Mouse (Mus musculus) heart, postnatal 25 days (tissue): ENCODE results near the gene Mylip. TPM values are rescaled to one million over a fixed set of nuclear protein-coding genes. Genes with fewer than 3 reads are reported as not detected.
A peak's percentile ranks its signal among the peaks of the same experiment; 100 is the strongest.

Source experiments
- DNase-seq: peaks from one replicate; pipeline ENCODE4 v3.0.0; 2022; ENCODE audit warnings: low spot score
- intact Hi-C: fragments of 180-260 bp; cut with DNase I; formaldehyde crosslinking; loops from one replicate; pipeline ENCODE4 v1.15.1; 2025
- total RNA-seq, 2 experiments: library from RNA; stranded (reverse); gene quantifications; 2 replicates each; pipeline ENCODE4 v1.2.3; 2021

Gene Mylip
- total RNA-seq, 2 experiments from 2014 or later, result 14.6 to 18.3 TPM

GRCm38 (mm10) chr13:45418986-45419385 lies 29.4 kb downstream of the Mylip start:
- DNase-seq, result no peak
- intact Hi-C loops, result no loop called here

DNA sequence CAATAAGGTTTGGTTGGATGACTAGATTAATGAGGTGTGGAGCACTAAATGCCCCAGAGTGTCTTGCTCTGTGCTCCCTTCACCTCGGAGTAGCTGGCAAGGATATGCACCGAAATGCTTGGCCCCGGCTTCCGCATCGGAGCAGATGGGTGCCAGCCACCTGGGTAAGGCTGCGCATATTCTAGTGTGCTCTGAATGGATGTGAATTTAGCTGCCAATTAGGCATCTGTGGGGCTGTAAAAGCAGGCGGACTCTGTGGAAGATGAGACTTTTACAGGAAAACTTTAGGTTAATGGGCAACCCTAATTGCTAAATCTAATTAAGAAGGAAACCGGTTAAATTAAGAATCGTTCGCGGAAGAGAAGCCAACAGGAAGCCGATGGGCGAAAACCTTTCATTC lies 32.7 kb downstream of the Mylip start:
- no peak for DNase-seq
- intact Hi-C loops, result no loop called here

GRCm38 (mm10) chr13:45422709-45423108 lies 33.2 kb downstream of the Mylip start:
- no peak for DNase-seq
- intact Hi-C loops, result no loop called here

DNA sequence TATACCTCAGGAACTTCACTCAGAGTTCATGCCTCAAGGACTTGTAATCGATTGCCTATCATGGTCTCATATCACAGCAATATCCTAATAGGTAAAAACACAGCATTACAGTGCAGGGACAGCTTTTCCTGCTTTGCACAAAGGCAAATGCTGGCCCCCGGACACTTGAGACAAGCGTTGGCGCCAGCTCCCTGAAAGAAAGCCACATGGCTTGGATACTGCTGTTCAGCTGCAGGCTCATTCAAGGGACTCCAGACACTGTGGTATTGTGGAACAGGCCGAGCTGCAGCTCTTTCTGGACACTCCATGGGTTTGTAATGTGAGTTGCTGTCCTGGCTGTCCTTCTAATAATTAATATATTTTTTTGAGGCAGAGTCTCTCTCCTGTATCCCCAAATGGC lies 34.4 kb downstream of the Mylip start:
- no peak for DNase-seq
- intact Hi-C loops, result no loop called here

DNA sequence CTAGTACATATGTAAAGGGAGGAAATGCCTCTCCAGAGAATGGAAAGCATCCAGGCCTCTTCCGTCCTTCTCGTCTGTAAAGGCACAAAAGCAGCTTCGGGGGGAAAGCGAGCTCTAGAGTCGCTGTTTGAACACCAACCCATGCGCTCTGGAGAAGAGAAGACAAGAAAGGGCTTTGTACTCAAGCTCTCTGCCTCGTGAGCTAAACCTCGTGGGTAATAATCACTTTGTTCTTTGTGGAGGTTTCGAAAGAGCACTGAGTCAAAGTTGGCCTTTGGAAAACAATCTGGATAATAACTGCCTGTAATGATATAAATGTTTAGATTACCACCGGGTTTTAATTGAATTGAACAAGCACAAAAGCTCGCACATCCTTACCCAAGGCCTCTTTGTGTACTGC lies 39.7 kb downstream of the Mylip start:
- no peak for DNase-seq
- intact Hi-C loops, result no loop called here

DNA sequence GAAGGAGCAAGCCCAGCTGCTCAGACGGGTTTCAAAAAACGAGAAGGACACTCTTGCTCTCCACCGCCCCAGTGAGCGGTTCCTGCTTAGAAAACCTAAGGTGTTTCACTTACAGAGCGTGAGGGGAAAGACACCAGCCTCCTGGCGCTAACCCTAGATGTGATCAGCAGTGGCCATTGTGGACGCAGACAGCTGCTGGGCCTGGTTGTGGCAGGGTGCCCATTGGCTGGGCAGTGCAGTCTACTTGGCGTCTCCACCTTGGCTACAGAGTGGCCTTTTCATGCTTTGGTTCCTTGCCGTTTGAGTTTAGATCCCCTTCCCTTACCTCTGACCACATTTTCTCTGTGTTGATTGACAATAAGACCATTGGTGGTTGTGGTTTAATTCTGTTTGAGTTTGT lies 47.6 kb downstream of the Mylip start:
- intact Hi-C loops, result no loop called here

DNA sequence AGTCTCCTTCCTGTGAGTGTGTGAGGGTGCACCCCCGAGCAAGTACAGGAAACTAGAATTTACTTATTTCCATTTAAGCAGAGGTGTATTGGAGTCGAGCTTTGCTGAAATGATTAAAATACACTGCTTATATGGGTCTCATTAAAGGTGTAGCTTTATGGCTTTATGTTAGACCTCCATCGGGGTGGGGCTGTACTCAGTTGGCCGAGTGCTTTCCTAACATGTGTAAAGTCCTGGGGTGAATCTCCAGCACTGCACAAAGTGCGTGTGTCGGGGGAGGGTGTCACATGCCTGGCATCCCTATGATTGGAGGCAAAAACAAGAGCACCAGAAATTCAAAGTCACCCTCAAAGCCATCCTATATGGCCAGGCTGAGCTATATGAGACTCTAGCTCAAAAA lies 49.3 kb downstream of the Mylip start:
- intact Hi-C loops, result no loop called here
- DNase-seq, result no peak

More for the DNA sequence above, 47.6 kb downstream of the Mylip start:
- no peak for DNase-seq

DNA sequence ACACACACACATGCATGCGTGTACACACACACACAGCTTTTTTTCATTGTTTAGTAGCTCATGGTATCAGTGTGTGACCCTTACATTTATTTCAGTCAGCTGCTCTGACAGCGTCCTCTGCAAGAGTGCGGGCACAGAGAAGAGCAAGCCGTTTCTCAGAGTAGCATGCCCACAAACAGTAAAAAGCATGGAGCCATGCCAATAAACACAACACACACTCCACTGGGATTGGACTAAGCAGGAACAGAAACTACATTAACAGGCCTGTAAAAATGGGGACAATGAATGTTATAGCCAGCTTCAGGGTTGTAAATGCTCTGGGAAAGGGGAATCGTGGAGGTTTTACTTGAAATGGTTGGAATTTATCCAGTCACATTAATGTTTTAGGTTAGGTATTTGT lies 50.7 kb downstream of the Mylip start:
- intact Hi-C loops, result loop anchor here (5.0 to 10.0 kb wide), 4 partner anchors 37 to 275 kb away; no protein-coding TSS in a partner anchor
- no peak for DNase-seq

- intact Hi-C loops, result loop anchor here (2.0 to 10.0 kb wide), 5 partner anchors 35 to 412 kb away; no protein-coding TSS in a partner anchor
- no peak for DNase-seq
Measured at GRCm38 (mm10) chr13:45442451-45442850, 52.9 kb downstream of the Mylip start.

- DNase-seq, result peak; percentile 27
- intact Hi-C loops, result loop anchor here (2.0 to 10.0 kb wide), 5 partner anchors 34 to 412 kb away; no protein-coding TSS in a partner anchor
Measured at GRCm38 (mm10) chr13:45442918-45443535, 53.5 kb downstream of the Mylip start.

DNA sequence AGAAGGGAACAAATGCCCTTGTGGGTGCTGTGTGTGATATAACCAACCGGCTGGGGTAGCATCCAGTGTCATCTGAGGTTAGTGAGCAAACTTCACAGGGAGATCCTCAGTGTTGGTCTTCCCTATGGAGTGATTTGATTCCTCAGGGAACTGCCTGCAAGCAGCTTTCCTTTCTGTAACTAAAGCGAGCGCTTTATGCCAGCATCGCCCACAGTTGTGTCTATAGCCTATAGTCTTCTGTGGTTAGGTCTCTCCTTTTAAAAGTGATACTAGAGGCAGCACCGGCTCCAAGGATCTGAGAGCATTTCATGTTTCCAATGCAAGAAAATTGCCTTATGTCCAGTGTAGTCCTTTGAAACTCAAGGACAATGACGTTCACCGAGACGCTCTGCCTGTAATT lies 54.7 kb downstream of the Mylip start:
- intact Hi-C loops, result loop anchor here (5.0 to 10.0 kb wide), 4 partner anchors 33 to 279 kb away; no protein-coding TSS in a partner anchor
- no peak for DNase-seq

GRCm38 (mm10) chr13:45444652-45445051 lies 55.1 kb downstream of the Mylip start:
- intact Hi-C loops, result loop anchor here (5.0 to 10.0 kb wide), 4 partner anchors 33 to 280 kb away; no protein-coding TSS in a partner anchor
- DNase-seq, result no peak

- intact Hi-C loops, result loop anchor here (10.0 kb wide), 1 partner anchor 282 kb away; no protein-coding TSS in a partner anchor
- no peak for DNase-seq
Measured at GRCm38 (mm10) chr13:45446636-45447035, 57.1 kb downstream of the Mylip start.

DNA sequence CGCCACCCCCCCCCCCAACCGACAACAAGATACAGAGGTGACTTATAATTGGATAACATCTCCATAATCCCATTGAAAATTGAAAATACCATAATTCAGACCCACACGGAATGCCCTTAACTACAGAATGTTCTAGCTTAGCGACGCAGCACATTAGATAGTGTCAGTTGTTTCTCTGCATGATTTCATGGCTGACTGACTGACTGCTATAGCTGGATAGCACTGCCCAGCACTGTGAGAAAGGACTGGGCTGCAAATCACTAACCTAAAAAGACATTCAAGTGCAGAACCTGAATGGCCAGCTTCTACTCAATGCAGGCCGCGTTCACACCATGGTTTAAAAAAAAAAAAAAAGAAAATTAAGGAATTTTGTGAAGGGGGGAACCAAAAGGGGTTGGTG lies 62.9 kb downstream of the Mylip start:
- intact Hi-C loops, result no loop called here
- DNase-seq, result no peak

GRCm38 (mm10) chr13:45453033-45453432 lies 63.5 kb downstream of the Mylip start:
- intact Hi-C loops, result no loop called here
- no peak for DNase-seq

- intact Hi-C loops, result loop anchor here (2.0 kb wide), 1 partner anchor 23 kb away; no protein-coding TSS in a partner anchor
Measured at GRCm38 (mm10) chr13:45454044-45454443, 64.5 kb downstream of the Mylip start.

GRCm38 (mm10) chr13:45454641-45455040 lies 65.1 kb downstream of the Mylip start:
- intact Hi-C loops, result loop anchor here (2.0 kb wide), 1 partner anchor 22 kb away; no protein-coding TSS in a partner anchor

More at GRCm38 (mm10) chr13:45454044-45454443, 64.5 kb downstream of the Mylip start:
- DNase-seq, result no peak

DNA sequence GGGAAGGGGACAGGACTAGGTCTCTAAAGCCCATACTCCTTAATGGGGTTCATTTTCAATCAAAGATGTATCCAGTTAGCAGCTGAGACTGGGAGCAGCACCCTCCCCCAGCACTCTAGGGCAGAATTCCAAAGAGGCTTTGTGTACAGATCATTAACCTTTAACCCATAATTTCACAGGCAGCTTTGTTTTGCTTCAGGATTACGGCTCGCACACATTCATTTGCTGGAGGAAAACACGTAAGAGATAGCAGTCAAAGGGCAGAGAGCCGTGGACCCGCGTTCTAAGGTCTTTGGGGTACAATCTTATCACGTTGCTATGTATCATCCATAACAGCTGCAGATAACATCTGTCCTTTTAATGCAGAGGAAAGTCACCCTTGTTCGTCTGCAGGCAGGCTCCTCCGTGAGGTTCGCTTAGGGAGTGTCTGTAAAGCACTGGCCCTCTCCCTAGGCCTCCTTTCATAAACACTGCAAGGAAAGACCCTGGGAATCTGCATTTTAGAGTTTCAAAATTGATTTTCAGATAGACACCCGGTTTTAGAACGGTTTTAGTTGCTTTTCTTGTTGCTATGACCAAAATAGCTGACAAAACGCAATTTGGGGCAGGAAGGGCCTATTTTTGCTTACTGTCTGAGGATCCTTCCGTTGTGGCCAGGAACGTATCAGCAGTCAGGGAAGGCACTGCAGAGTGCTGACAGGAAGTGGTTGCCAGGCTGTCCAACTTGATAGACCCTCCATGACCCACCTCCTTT lies 65.7 kb downstream of the Mylip start:
- peak; percentile 24 for DNase-seq
- intact Hi-C loops, result loop anchor here (2.0 kb wide), 1 partner anchor 22 kb away; no protein-coding TSS in a partner anchor

More at GRCm38 (mm10) chr13:45454641-45455040, 65.1 kb downstream of the Mylip start:
- no peak for DNase-seq

GRCm38 (mm10) chr13:45455862-45456192 lies 66.3 kb downstream of the Mylip start:
- intact Hi-C loops, result loop anchor here (2.0 kb wide), 1 partner anchor 21 kb away; no protein-coding TSS in a partner anchor

GRCm38 (mm10) chr13:45457459-45457858 lies 67.9 kb downstream of the Mylip start:
- intact Hi-C loops, result no loop called here

More at GRCm38 (mm10) chr13:45455862-45456192, 66.3 kb downstream of the Mylip start:
- DNase-seq, result no peak

DNA sequence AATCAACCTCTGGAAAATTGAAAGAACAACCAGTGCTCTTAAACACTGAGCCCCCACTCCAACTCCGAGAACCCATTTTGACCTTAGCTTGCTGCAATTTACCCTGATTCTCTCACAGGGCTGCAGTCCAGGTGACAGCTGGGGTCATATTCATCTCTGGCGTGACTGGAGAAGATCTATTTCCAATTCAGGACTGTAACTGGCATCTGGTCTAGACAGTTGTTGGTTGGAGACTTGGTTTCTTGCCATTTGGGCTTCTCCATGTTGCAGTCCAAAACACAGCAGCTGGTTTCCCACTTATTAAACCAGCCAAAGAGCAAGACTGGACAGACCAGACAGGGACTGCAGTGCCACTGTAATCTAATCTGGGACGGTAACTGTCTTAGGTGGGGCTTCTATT lies 70.6 kb downstream of the Mylip start:
- no peak for DNase-seq
- intact Hi-C loops, result no loop called here

More at GRCm38 (mm10) chr13:45457459-45457858, 67.9 kb downstream of the Mylip start:
- DNase-seq, result no peak
